Comparison of ENCODE assay signal across 8 mouse cellular contexts in genomic region chr11:117599049-117599787, GRCm38 (mm10). TPM values are rescaled to one million over a fixed set of nuclear protein-coding genes. Genes with fewer than 3 reads are reported as not detected.
DNase-seq lines count a peak whose midpoint lies in the region; ATAC-seq lines count a peak whose summit lies in the region.

No protein-coding gene starts in this region.

- no peaks in the 10 kb centered on the region for H3K36me3 ChIP-seq in limb, embryonic 13.5 days
- no peaks in the 10 kb centered on the region for H3K36me3 ChIP-seq in midbrain, embryonic 16.5 days (ENCODE audit: control insufficient read depth, insufficient read depth, low read length)

- no peaks in the 10 kb centered on the region for H3K9me3 ChIP-seq in limb, embryonic 13.5 days
- no peaks in the 10 kb centered on the region for H3K9me3 ChIP-seq in midbrain, embryonic 16.5 days (replicated peaks; ENCODE audit: control insufficient read depth, low read length, poor library complexity, severe bottlenecking)

- ATAC-seq in limb, embryonic 13.5 days (ENCODE audit: low FRiP score, low read depth): no peak
- ATAC-seq in midbrain, embryonic 16.5 days: 0 out of 2 replicates have a peak, but pooled peaks have one; percentile 7

- peaks cover 32% of the 10 kb centered on the region for H3K4me1 ChIP-seq in limb, embryonic 13.5 days
- peaks cover 37% of the 10 kb centered on the region for H3K4me1 ChIP-seq in midbrain, embryonic 16.5 days (ENCODE audit: control insufficient read depth, insufficient read depth, low read length)

- intact Hi-C loops in heart, postnatal 25 days (cut with DNase I): loop anchor here (2.0 kb wide), 1 partner anchor 54 kb away; no protein-coding TSS in a partner anchor

- peak overlapping the region; percentile 65 for H3K4me2 ChIP-seq in limb, embryonic 13.5 days (replicated peaks)
- peak overlapping the region; percentile 40 for H3K4me2 ChIP-seq in midbrain, embryonic 16.5 days (ENCODE audit: low read length)

- peak overlapping the region; percentile 34 for H3K4me3 ChIP-seq in limb, embryonic 13.5 days
- no peak overlapping the region for H3K4me3 ChIP-seq in midbrain, embryonic 16.5 days (ENCODE audit: low read depth, low read length)

- H3K9ac ChIP-seq in limb, embryonic 13.5 days: peak overlapping the region; percentile 51
- H3K9ac ChIP-seq in midbrain, embryonic 16.5 days (ENCODE audit: low read depth, low read length): peak overlapping the region; percentile 49; the same call in 1 of the 2 replicates

- H3K27ac ChIP-seq in limb, embryonic 13.5 days: no peak overlapping the region
- peak overlapping the region; percentile 81 for H3K27ac ChIP-seq in midbrain, embryonic 16.5 days (ENCODE audit: low read length)

- H3K27me3 ChIP-seq in limb, embryonic 13.5 days: peaks cover 58% of the 10 kb centered on the region
- H3K27me3 ChIP-seq in midbrain, embryonic 16.5 days (ENCODE audit: control insufficient read depth, insufficient read depth, low read depth, low read length): no peaks in the 10 kb centered on the region

- 6% methylated on average over 16 of the region's 16 CpGs for WGBS in limb, embryonic 13.5 days
- WGBS in midbrain, embryonic 16.5 days: 9% methylated on average over 16 of the region's 16 CpGs

- DNase-seq in heart, adult 18-20 months: peak; percentile 35 to 70
- no peak for DNase-seq in heart, postnatal 25 days (ENCODE audit: low spot score)
- peak; percentile 48 for DNase-seq in MN1 (ENCODE audit: low spot score)
- peak; percentile 43 for DNase-seq in heart, adult 8-10 months (ENCODE audit: low spot score)
- DNase-seq in left cerebral cortex, adult 11 months (ENCODE audit: low spot score): no peak
- no peak for DNase-seq in right cerebral cortex, postnatal 14 days

RNA-seq across cellular contexts. Expression of gene Tnrc6c, which starts 54.9 kb away (rescaled TPM):
- 10 to 100 TPM; 28.1 to 32.0 TPM for total RNA-seq in heart, adult 18-20 months (2021)
- 10 to 100 TPM; 25.7 to 33.4 TPM for total RNA-seq in heart, postnatal 25 days (2021)
- 10 to 100 TPM; 27.0 to 32.1 (median 29.7) TPM for total RNA-seq in heart, adult 8-10 months (2022)
- 19.3 and 19.6 TPM in 2 replicates for polyA plus RNA-seq in limb, embryonic 13.5 days (2015; fragmentation: Nextera tagmentation; extraction: Ambion mirVana)
- 28.1 and 31.6 TPM in 2 replicates for polyA plus RNA-seq in midbrain, embryonic 16.5 days (2015; fragmentation: Nextera tagmentation; extraction: Ambion mirVana)

Comparison
In these comparisons a context has a peak if more than half of its experiments do, and no peak if none do; other contexts are left out.
1. DNase-seq: peak in heart, adult 18-20 months (2 of 2), MN1 (single experiment) and heart, adult 8-10 months (single experiment); none in heart, postnatal 25 days (single experiment), left cerebral cortex, adult 11 months (single experiment) and right cerebral cortex, postnatal 14 days (single experiment).